Mouse (Mus musculus): ENCODE measurements around the gene Prr15.

- TF ChIP-seq CTCF (IDR thresholded peaks at IDR 0.05) (no peak), EP300 (IDR thresholded peaks at IDR 0.05) (no peak)
These were observed 41.0 kb downstream of the Prr15 start for GRCm38 (mm10) chr6:54366607-54367006.

All from lung, postnatal 0 days (tissue).